Mouse (Mus musculus): Measurements from ENCODE around the gene Mospd1. TPM values are rescaled to one million over a fixed set of nuclear protein-coding genes. Genes with fewer than 3 reads are reported as not detected.
A peak's percentile ranks its signal among the peaks of the same experiment; 100 is the strongest.

Mospd1 gene
- polyA plus RNA-seq (2016; fragmentation: Nextera tagmentation; extraction: Ambion mirVana), result 49.2 and 52.9 TPM in 2 replicates

DNA sequence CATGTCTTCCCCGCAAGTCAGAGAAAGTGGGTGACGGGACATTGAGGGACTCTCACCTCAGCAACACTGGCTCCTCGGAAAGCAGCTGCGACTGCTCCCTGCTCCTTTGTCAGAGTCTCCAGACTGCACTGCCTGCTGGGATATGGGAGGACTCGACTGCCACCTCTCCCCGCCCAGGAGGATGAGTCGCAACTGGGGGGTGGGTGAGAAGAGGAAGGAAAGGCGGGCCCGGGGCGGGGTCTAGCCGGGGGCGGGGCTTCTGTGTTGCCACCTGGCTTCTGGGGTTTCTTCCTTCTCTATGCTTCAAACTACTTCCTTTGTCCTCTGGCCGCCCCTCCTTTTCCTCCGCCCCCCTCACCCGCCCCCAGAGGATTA lies at the start of gene Mospd1:
TSS of gene Mospd1 (minus strand) at position 137 of the 375 bp plus-strand sequence.
- H3K4me3 ChIP-seq, result peak within 1 kb of the TSS; percentile 67

DNA sequence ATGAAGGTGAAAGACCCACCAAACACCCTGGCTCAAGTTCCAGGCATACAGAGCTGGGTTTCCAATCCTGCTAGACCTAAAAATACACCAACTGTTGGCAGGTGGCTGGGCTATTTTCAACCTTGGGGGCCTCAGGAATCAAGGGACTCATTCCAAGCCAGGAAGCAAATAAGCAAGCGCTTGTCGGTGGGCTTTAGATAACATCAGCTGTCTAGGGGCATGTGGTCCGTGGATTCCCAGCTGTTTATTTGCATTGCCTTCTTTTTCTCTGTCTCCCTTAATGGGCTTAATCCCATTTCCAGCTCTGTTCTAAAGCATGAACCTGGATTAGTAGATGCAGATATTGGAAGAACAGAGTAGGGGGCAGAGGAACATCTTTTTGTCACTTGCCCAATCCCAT lies 16.1 kb upstream of the Mospd1 start:
- Histone ChIP-seq H3K9me3 (replicated peaks) (no peaks in the 10 kb centered on the region), H3K4me1 (no peaks in the 10 kb centered on the region), H3K27ac (replicated peaks) (no peak overlapping the region), H3K27me3 (ENCODE audit: low read depth, poor library complexity, severe bottlenecking) (no peaks in the 10 kb centered on the region), H3K4me3 (no peak overlapping the region), H3K36me3 (no peaks in the 10 kb centered on the region)
- no peak for DNase-seq (ENCODE audit: low spot score)
- WGBS, result 63% methylated on average over 3 of the region's 3 CpGs

More for the DNA sequence above, at the start of gene Mospd1:
- 21% methylated on average over 8 of the region's 15 CpGs for WGBS
- Histone ChIP-seq H3K4me1 (peaks cover 7% of the 10 kb centered on the region; the same call in 1 of the 2 replicates), H3K36me3 (no peaks in the 10 kb centered on the region), H3K27me3 (ENCODE audit: low read depth, poor library complexity, severe bottlenecking) (no peaks in the 10 kb centered on the region), H3K9me3 (replicated peaks) (no peaks in the 10 kb centered on the region), H3K27ac (replicated peaks) (peak within 1 kb of the TSS; percentile 90)
- DNase-seq (ENCODE audit: low spot score), result peak; percentile 89

DNA sequence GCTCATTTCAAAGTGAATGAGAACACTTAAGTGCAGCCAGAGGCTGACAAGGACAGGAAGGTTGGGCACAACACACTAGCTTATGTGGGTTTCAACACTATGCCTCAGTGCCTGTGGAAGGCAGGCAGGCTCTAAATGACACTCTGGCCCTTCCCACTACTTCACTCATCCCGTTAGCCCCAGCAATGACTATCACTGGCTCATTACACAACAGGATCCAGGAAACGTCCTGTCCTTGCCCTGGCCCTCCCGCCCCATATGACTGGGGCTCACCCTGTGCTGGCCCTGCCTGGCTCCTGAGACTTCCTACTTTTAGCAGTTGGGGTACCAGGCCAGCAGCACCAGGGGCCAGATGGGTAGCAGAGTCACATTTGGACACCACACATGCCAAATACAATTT lies 12.8 kb upstream of the Mospd1 start:
- 47% methylated on average over 3 of the region's 3 CpGs for WGBS
- no peak overlapping the region for H3K27ac ChIP-seq (replicated peaks)
- no peaks in the 10 kb centered on the region for H3K4me1 ChIP-seq
- no peaks in the 10 kb centered on the region for H3K36me3 ChIP-seq
- H3K9me3 ChIP-seq (replicated peaks), result no peaks in the 10 kb centered on the region
- DNase-seq (ENCODE audit: low spot score), result no peak
- H3K4me3 ChIP-seq, result no peak overlapping the region
- no peaks in the 10 kb centered on the region for H3K27me3 ChIP-seq (ENCODE audit: low read depth, poor library complexity, severe bottlenecking)

DNA sequence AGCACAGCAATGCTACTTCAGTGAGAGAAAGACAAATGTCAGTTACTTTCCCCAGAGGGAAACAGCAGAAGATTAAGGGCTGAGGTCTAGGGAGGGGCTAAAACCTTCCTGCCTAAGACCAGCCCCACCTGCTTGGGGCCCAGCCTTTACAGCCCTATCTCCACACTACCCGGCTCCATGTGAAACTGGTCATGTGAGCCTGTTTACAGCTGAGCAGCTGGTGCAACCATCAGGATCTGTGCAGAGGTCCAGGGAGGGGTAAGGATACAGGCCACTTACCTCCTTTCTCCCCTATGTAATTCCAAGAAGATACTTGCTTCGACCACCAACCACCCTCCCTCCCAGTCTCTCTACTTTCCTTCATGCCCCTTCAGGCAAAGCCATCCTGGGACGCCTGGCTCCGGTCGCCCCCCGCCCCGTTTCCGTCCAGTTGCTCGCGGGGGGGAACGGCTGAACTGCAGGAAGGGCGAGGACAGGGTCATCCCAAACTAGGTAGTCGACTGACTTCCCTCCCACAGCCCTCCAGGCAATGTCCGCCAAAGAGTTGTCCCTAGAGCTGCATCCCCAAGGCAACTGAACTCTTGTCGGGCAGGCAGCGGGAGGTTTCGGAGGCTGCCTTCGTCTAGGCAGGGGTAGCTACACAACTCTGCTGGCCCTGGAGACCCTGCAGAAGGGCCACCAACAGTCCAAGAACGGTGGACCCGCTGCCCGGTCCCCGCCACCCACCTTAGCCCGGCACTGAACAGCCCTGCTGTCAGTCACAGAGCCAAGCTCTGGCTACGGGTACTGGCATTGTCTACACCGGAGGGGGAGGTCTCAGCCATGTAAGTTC lies 552 bp downstream of the Mospd1 start:
- 15% methylated on average over 25 of the region's 25 CpGs for WGBS
- H3K27me3 ChIP-seq (ENCODE audit: low read depth, poor library complexity, severe bottlenecking), result no peaks in the 10 kb centered on the region
- DNase-seq (ENCODE audit: low spot score), result no peak
- H3K9me3 ChIP-seq (replicated peaks), result no peaks in the 10 kb centered on the region
- H3K27ac ChIP-seq (replicated peaks), result peak overlapping the region; percentile 90
- H3K4me3 ChIP-seq, result peak overlapping the region; percentile 67
- H3K4me1 ChIP-seq, result peaks cover 7% of the 10 kb centered on the region; the same call in 1 of the 2 replicates
- no peaks in the 10 kb centered on the region for H3K36me3 ChIP-seq

DNA sequence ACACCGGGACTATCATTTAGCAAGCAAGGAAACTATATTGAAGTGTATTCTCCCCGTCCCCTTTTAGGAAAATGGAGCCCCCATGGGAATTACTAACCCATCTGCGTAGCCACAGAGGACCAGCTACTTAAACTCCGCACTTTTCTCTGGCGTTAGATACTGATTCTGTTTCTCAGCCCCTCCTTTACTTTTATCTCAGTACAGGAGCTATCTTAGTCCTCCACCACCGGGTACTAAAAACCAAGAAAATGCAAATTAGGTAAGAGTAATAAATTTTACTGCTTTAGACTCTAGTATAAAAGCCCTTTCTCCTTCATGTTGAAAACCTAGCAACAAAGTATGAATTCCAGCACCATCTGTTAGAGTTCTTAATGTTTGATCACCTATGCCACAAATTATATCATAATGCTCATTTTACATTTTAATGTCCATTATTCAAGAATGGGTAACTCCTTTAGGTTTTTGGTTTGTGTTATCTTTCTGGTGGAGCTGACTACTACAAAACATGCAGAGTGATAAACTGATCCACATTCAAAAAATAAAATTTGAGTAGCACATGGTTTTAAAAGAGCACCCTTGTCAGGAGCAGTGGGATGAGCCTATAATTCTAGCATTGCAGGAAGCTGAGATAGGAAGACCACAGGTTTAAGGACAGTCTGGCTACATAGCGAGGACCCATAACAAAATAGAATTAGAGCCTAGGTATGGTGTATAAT lies 5.5 kb downstream of the Mospd1 start:
- H3K9me3 ChIP-seq (replicated peaks), result no peaks in the 10 kb centered on the region
- H3K4me3 ChIP-seq, result no peak overlapping the region
- H3K27ac ChIP-seq (replicated peaks), result no peak overlapping the region
- no peaks in the 10 kb centered on the region for H3K27me3 ChIP-seq (ENCODE audit: low read depth, poor library complexity, severe bottlenecking)
- no peak for DNase-seq (ENCODE audit: low spot score)
- 85% methylated on average over 7 of the region's 7 CpGs for WGBS
- no peaks in the 10 kb centered on the region for H3K36me3 ChIP-seq
- H3K4me1 ChIP-seq, result peaks cover 7% of the 10 kb centered on the region; the same call in 1 of the 2 replicates

DNA sequence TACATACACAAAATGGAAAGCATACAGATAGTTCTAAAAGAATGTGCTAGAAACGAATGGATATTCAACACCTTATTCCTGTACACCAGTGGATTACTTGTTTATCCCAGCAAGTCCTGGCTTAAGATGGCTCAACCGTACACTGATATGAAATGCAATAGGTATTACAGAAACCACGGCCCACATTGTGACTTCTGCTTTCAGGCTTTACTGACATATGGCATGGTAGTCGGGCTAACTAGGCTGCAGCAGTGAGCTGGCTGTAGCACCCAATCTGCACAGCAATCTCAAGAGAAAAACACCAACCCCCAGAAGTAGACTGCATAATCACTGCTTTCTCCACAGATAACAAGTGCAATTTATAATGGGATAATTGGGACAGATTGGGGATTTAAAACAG lies 21.9 kb downstream of the Mospd1 start:
- Histone ChIP-seq H3K27ac (replicated peaks) (no peak overlapping the region), H3K4me1 (no peaks in the 10 kb centered on the region), H3K36me3 (peaks cover 49% of the 10 kb centered on the region), H3K4me3 (no peak overlapping the region), H3K9me3 (replicated peaks) (no peaks in the 10 kb centered on the region), H3K27me3 (ENCODE audit: low read depth, poor library complexity, severe bottlenecking) (no peaks in the 10 kb centered on the region)
- WGBS, result 92% methylated on average over 4 of the region's 4 CpGs
- DNase-seq (ENCODE audit: low spot score), result no peak

DNA sequence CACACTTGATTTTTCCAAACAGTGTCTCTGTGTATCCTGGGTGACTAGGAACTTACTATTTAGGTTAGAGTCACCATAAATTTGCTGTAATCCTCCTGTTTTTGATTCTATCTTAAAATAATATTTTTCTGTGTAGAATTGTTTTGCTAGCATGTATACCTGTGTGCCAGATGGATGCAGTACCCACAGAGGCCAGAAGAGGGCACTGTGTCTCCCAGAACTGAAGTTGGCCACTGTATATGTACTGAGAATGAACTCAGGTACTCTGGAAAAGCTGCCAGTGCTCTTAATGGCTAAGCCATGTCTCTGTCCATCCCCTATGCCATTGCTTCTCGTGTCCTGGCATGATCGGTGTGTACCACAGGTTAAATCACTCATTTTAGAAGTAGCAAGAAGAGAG lies 28.8 kb downstream of the Mospd1 start:
- peaks cover 8% of the 10 kb centered on the region for H3K36me3 ChIP-seq
- H3K9me3 ChIP-seq (replicated peaks), result no peaks in the 10 kb centered on the region
- no peak overlapping the region for H3K27ac ChIP-seq (replicated peaks)
- no peak overlapping the region for H3K4me3 ChIP-seq
- WGBS, result 77% methylated on average over 2 of the region's 2 CpGs
- no peaks in the 10 kb centered on the region for H3K4me1 ChIP-seq
- H3K27me3 ChIP-seq (ENCODE audit: low read depth, poor library complexity, severe bottlenecking), result no peaks in the 10 kb centered on the region
- DNase-seq (ENCODE audit: low spot score), result peak; percentile 26

DNA sequence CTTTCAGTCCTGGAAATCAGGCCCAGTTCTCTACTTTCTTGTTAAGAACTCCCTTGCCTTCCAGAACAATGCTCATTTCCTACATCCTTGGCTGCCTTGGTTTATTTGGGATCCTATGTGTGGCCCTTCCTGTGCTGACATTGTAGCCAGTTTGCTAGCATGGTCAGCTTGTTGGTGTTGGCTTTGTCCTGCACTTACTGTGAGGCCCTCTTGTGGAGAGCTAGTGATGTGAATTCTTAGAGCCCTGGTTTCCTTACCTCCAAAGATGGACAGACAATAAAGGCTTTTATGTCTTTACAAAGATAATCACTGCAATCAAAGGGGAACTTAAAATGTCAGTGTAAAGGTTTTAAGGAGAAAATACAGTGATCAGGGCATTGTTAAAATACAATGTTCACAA lies 32.9 kb downstream of the Mospd1 start:
- no peak for DNase-seq (ENCODE audit: low spot score)
- Histone ChIP-seq H3K27ac (replicated peaks) (no peak overlapping the region), H3K36me3 (no peaks in the 10 kb centered on the region), H3K9me3 (replicated peaks) (no peaks in the 10 kb centered on the region), H3K4me3 (no peak overlapping the region), H3K4me1 (no peaks in the 10 kb centered on the region), H3K27me3 (ENCODE audit: low read depth, poor library complexity, severe bottlenecking) (no peaks in the 10 kb centered on the region)

DNA sequence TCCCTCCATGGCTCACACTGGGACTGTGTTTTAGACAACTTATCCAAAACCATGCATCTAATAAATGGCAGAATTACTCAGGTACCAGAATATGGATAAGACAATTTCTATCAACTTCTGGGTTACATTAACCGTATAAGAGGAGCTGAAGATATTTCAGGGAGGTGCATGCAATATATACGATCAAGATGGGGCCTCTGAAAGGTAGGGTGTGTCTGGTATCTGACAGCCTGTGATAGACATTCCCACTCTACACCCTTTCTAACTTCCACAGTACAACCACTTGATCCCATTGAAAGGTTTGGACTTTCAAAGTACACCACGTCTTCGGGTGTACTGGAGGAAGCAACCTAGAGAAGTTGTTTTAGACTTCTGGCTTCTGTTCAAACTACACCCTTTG lies 39.9 kb downstream of the Mospd1 start:
- no peak overlapping the region for H3K27ac ChIP-seq (replicated peaks)
- no peaks in the 10 kb centered on the region for H3K9me3 ChIP-seq (replicated peaks)
- no peak for DNase-seq (ENCODE audit: low spot score)
- H3K4me3 ChIP-seq, result no peak overlapping the region
- no peaks in the 10 kb centered on the region for H3K27me3 ChIP-seq (ENCODE audit: low read depth, poor library complexity, severe bottlenecking)
- WGBS, result 93% methylated on average over 4 of the region's 4 CpGs
- no peaks in the 10 kb centered on the region for H3K4me1 ChIP-seq
- H3K36me3 ChIP-seq, result no peaks in the 10 kb centered on the region

DNA sequence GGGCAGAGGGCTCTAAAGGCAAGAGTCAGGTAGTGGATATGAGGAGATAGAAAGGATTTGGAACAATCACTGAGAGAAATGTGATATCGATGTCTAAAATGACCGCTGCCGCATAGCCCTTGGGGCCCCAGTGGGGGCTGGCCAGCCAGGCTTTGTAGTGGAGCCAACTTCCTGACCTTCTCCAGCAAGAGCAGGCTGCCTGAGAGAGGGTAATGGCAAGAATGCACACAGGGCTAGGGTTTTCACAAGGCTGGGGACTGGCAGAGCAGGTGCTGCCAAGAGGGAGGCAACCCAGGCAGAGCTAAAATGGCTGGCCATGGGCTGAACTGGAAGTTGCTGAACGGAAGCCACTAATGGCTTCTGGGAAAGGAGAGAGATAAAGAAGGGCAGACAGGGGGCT lies 49.2 kb downstream of the Mospd1 start:
- 71% methylated on average over 4 of the region's 4 CpGs for WGBS
- Histone ChIP-seq H3K27me3 (ENCODE audit: low read depth, poor library complexity, severe bottlenecking) (no peaks in the 10 kb centered on the region), H3K27ac (replicated peaks) (no peak overlapping the region), H3K4me3 (no peak overlapping the region), H3K4me1 (no peaks in the 10 kb centered on the region; the same call in 1 of the 2 replicates), H3K36me3 (no peaks in the 10 kb centered on the region), H3K9me3 (replicated peaks) (no peaks in the 10 kb centered on the region)
- no peak for DNase-seq (ENCODE audit: low spot score)

DNA sequence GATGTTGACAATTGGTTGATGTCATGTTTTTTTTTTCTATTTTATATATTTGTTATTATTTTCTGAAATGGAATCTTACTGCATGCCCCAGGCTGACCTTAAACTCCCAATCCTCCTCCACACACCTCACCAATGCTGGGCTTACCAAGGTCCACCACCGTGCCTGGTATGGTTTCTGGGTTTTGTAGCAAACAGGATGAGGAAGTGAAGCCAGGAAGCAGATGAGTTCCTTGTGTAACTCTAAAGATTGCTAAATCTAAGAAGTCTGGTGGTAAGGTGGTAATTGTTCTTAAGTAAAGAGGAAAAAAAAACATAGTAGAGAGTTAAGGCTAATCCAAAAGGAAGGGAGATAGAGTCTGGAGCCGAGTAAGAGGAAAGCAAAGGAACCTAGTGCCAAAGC lies 49.7 kb downstream of the Mospd1 start:
- WGBS, result 67% methylated on average over 2 of the region's 2 CpGs
- H3K36me3 ChIP-seq, result no peaks in the 10 kb centered on the region
- H3K27me3 ChIP-seq (ENCODE audit: low read depth, poor library complexity, severe bottlenecking), result no peaks in the 10 kb centered on the region
- no peak overlapping the region for H3K4me3 ChIP-seq
- DNase-seq (ENCODE audit: low spot score), result no peak
- no peaks in the 10 kb centered on the region for H3K9me3 ChIP-seq (replicated peaks)
- no peaks in the 10 kb centered on the region; the same call in 1 of the 2 replicates for H3K4me1 ChIP-seq
- H3K27ac ChIP-seq (replicated peaks), result no peak overlapping the region

All from midbrain, embryonic 10.5 days (tissue).